Mouse (Mus musculus): ENCODE measurements around the gene Gm595. TPM values are rescaled to one million over a fixed set of nuclear protein-coding genes. Genes with fewer than 3 reads are reported as not detected.
A peak's percentile ranks its signal among the peaks of the same experiment; 100 is the strongest.

Gm595 gene
- total RNA-seq (2021), result not detected in 2 replicates
- long read RNA-seq, experiment 1, result 0 reads
- long read RNA-seq, experiment 2, result 0 reads

GRCm38 (mm10) chrX:48877613-48878012, at the start of gene Gm595:
Gene Gm595, minus strand, starts transcription at chrX:48877713.
- no peak for DNase-seq

GRCm38 (mm10) chrX:48908421-48908820, 30.9 kb upstream of the Gm595 start:
- DNase-seq, result no peak

- no peak for DNase-seq
Measured at GRCm38 (mm10) chrX:48903744-48904143, 26.2 kb upstream of the Gm595 start.

- peak; percentile 47 for DNase-seq
Measured at GRCm38 (mm10) chrX:48899555-48899954, 22.0 kb upstream of the Gm595 start.

GRCm38 (mm10) chrX:48896803-48897202, 19.3 kb upstream of the Gm595 start:
- DNase-seq, result no peak

- no peak for DNase-seq
Measured at GRCm38 (mm10) chrX:48893946-48894345, 16.4 kb upstream of the Gm595 start.

GRCm38 (mm10) chrX:48890259-48890658, 12.7 kb upstream of the Gm595 start:
- no peak for DNase-seq

- no peak for DNase-seq
Measured at GRCm38 (mm10) chrX:48884615-48885014, 7.1 kb upstream of the Gm595 start.

Other genes with a start within 250 kb of the Gm595 start
- gene Gpr119, start 203.2 kb downstream of the Gm595 start, total RNA-seq (2021), result not detected in 2 replicates
- gene Rbmx2, start 182.7 kb downstream of the Gm595 start, total RNA-seq (2021), result 3.5 and 4.9 TPM in 2 replicates